Mouse (Mus musculus) gastrocnemius, postnatal 36 days (tissue): ENCODE measurements around the gene Rap1b. TPM values are rescaled to one million over a fixed set of nuclear protein-coding genes. Genes with fewer than 3 reads are reported as not detected.

Experiments used
- DNase-seq, 2 experiments: peaks; one replicate each; pipeline ENCODE4 v3.0.0; 2022
- intact Hi-C: fragments of 180-260 bp; cut with DNase I; formaldehyde crosslinking; loops from one replicate; pipeline ENCODE4 v1.15.1; 2025
- total RNA-seq, 2 experiments: library from RNA; stranded (reverse); gene quantifications; 2 replicates each; pipeline ENCODE4 v1.2.3; 2021

Rap1b gene
- total RNA-seq, 2 experiments from 2014 or later, result 20.2 to 22.4 TPM

GRCm38 (mm10) chr10:117774011-117774816 lies 71.6 kb downstream of the Rap1b start:
- no peak for DNase-seq
- intact Hi-C loops, result no loop called here

- intact Hi-C loops, result no loop called here
- DNase-seq, result no peak
Measured at GRCm38 (mm10) chr10:117773106-117773720, 72.6 kb downstream of the Rap1b start.

GRCm38 (mm10) chr10:117772364-117773105 lies 73.3 kb downstream of the Rap1b start:
- intact Hi-C loops, result no loop called here
- no peak for DNase-seq

- intact Hi-C loops, result no loop called here
- DNase-seq, result no peak
Measured at GRCm38 (mm10) chr10:117771131-117771510, 74.7 kb downstream of the Rap1b start.

- DNase-seq, result no peak
- intact Hi-C loops, result no loop called here
Measured at GRCm38 (mm10) chr10:117770286-117771130, 75.3 kb downstream of the Rap1b start.

GRCm38 (mm10) chr10:117769541-117770285 lies 76.1 kb downstream of the Rap1b start:
- intact Hi-C loops, result no loop called here
- DNase-seq, result no peak

GRCm38 (mm10) chr10:117768141-117768440 lies 77.7 kb downstream of the Rap1b start:
- intact Hi-C loops, result no loop called here
- DNase-seq, result no peak

- intact Hi-C loops, result no loop called here
- no peak for DNase-seq
Measured at GRCm38 (mm10) chr10:117767286-117768140, 78.3 kb downstream of the Rap1b start.

GRCm38 (mm10) chr10:117766896-117767160 lies 79.0 kb downstream of the Rap1b start:
- DNase-seq, result no peak
- intact Hi-C loops, result no loop called here

GRCm38 (mm10) chr10:117766111-117766895 lies 79.5 kb downstream of the Rap1b start:
- no peak for DNase-seq
- intact Hi-C loops, result no loop called here

GRCm38 (mm10) chr10:117765116-117765894 lies 80.5 kb downstream of the Rap1b start:
- intact Hi-C loops, result no loop called here
- DNase-seq, result no peak

GRCm38 (mm10) chr10:117764598-117764997 lies 81.2 kb downstream of the Rap1b start:
- DNase-seq, result no peak

More at GRCm38 (mm10) chr10:117764598-117764997, 81.2 kb downstream of the Rap1b start:
- intact Hi-C loops, result no loop called here

Other genes starting within 250 kb of the Rap1b start
- gene Cpm, start 216.5 kb downstream of the Rap1b start, total RNA-seq, result 1 to 10 TPM; 2.6 to 2.7 TPM
- 10 to 100 TPM; 40.8 to 44.9 TPM for gene Mdm2, start 135.3 kb downstream of the Rap1b start, total RNA-seq
- 1 to 10 TPM; 3.5 to 5.4 TPM for gene Slc35e3, start 99.7 kb downstream of the Rap1b start, total RNA-seq
- 1 to 10 TPM; 4.3 to 5.5 TPM for gene Nup107, start 53.3 kb downstream of the Rap1b start, total RNA-seq